Comparison of ENCODE assay signal across 10 mouse cellular contexts in the genomic region with DNA sequence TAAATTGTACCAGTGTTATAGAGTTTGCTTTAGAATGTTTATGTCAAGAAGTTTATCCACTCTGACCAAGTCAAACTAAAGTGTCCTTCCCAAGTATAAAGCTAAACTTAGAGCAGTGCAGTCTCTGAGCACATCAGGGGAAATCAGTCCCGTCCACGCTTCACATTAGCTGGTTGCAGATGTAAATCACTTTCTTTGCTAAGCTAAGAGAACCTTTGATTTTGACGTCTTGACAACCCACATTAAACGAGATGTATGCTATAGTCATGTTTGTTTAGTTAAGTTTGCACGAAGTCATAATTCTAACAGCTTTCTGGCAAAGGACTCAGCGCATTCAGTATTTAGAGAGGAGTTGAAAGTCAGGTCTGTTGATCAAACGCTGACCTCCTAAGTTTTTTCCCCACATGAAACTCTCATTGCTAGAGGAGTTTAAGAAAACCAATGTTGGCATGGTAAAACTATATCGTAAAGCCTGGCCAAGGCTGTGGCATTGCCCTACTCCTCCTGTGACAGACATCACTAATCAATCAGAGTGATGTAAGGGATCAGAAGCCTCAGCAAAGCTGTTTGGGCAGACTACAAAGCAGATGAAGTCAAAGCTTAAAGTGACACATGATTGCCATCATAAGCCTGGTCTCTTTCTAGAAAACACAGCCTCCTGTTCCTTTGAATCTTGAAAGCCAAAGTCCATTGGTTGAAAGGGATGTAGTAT.
"Had no signal": no experiment of that assay in that cellular context is flagged by ENCODE, and none has a peak within 500 bp of the region (broad histone marks: within the 10 kb centered on the region; RNA-seq: fewer than 3 reads in every experiment).

No protein-coding gene starts in this region.

- H3K9ac ChIP-seq: liver, embryonic 15.5 days; midbrain, embryonic 13.5 days had no signal

- H3K27ac ChIP-seq: hindbrain, postnatal 0 days; left cerebral cortex, adult 2 months; limb, embryonic 10.5 days; liver, embryonic 15.5 days; midbrain, embryonic 13.5 days had no signal

- ATAC-seq: hindbrain, postnatal 0 days; midbrain, embryonic 13.5 days had no signal

- H3K36me3 ChIP-seq: limb, embryonic 10.5 days; liver, embryonic 15.5 days; midbrain, embryonic 13.5 days had no signal

- H3K4me1 ChIP-seq: liver, embryonic 15.5 days; midbrain, embryonic 13.5 days had no signal

- H3K9me3 ChIP-seq: limb, embryonic 10.5 days; liver, embryonic 15.5 days; midbrain, embryonic 13.5 days had no signal

- H3K4me3 ChIP-seq: left cerebral cortex, adult 2 months; limb, embryonic 10.5 days; liver, embryonic 15.5 days; midbrain, embryonic 13.5 days had no signal

- DNase-seq: kidney, postnatal 10 days; lung, postnatal 14 days; right cerebral cortex, postnatal 25 days; thymus, postnatal 4 days had no signal

- H3K4me2 ChIP-seq: liver, embryonic 11.5 days; liver, embryonic 15.5 days; midbrain, embryonic 13.5 days had no signal

- H3K27me3 ChIP-seq: liver, embryonic 15.5 days; midbrain, embryonic 13.5 days had no signal
